Mouse (Mus musculus) limb, embryonic 12.5 days (tissue): Measurements from ENCODE around the gene Tubg1. TPM values are rescaled to one million over a fixed set of nuclear protein-coding genes. Genes with fewer than 3 reads are reported as not detected.

Source experiments
- ATAC-seq: fragments of 200-750 bp; cut with Nextera tagmentation; 2 replicates; pipeline ENCODE4 v1.8.0; 2017; ENCODE audit warnings: low read depth, moderate TSS enrichment; ENCODE audit not compliant: insufficient number of reproducible peaks, insufficient read depth, low FRiP score, low TSS enrichment
- H3K27ac ChIP-seq: fragments of 300-500 bp; sonication (generic); 2 replicates; pipeline ENCODE4 v1.5.1; 2016; ENCODE audit warnings: mild to moderate bottlenecking, moderate library complexity
- H3K27me3 ChIP-seq: fragments of 300-500 bp; sonication (generic); 2 replicates; pipeline ENCODE4 v1.6.1; 2016; ENCODE audit warnings: mild to moderate bottlenecking, moderate library complexity
- H3K36me3 ChIP-seq: fragments of 300-500 bp; sonication (generic); 2 replicates; pipeline ENCODE4 v1.6.1; 2016; ENCODE audit warnings: mild to moderate bottlenecking, moderate library complexity
- H3K4me1 ChIP-seq: fragments of 300-500 bp; sonication (generic); replicated peaks from 2 replicates; pipeline ENCODE4 v1.6.1; 2016
- H3K4me2 ChIP-seq: fragments of 300-500 bp; sonication (generic); 2 replicates; pipeline ENCODE4 v1.6.1; 2016; ENCODE audit warnings: mild to moderate bottlenecking, moderate library complexity
- H3K4me3 ChIP-seq: fragments of 300-500 bp; sonication (generic); replicated peaks from 2 replicates; pipeline ENCODE4 v1.5.1; 2016; ENCODE audit warnings: mild to moderate bottlenecking
- H3K9ac ChIP-seq: fragments of 300-500 bp; sonication (generic); replicated peaks from 2 replicates; pipeline ENCODE4 v1.6.1; 2016; ENCODE audit warnings: mild to moderate bottlenecking, moderate library complexity
- H3K9me3 ChIP-seq: fragments of 300-500 bp; sonication (generic); 2 replicates; pipeline ENCODE4 v1.6.1; 2016; ENCODE audit warnings: mild to moderate bottlenecking, moderate library complexity
- WGBS: fragments of 180-500 bp; shearing (Covaris S2); methylation state at CpG from one replicate; pipeline ENCODE4 v1.1.7; 2016; 5-methylcytosine and 5-hydroxymethylcytosine counted together
- microRNA-seq: library from miRNA; unstranded; fragments of <30 nt; microRNA quantifications from one replicate; pipeline ENCODE4, GENCODE M21; 2017
- polyA plus RNA-seq: library from polyadenylated mRNA; unstranded; fragments of >200 nt; fragmentation: Nextera tagmentation; extraction: Ambion mirVana; gene quantifications from 2 replicates; pipeline ENCODE4 v1.2.1, GENCODE M21; 2016

Tubg1 gene
- polyA plus RNA-seq, 1 experiment from 2014 or later = 90.7 TPM

GRCm38 (mm10) chr11:101173631-101174388 lies 54.1 kb downstream of the Tubg1 start:
- Histone ChIP-seq H3K36me3 (no peaks in the 10 kb centered on the region), H3K4me1 (peaks cover 67% of the 10 kb centered on the region), H3K9me3 (no peaks in the 10 kb centered on the region), H3K4me2 (peak overlapping the region; percentile 71), H3K4me3 (peak overlapping the region; percentile 36), H3K27ac (no peak overlapping the region), H3K9ac (peak overlapping the region; percentile 48; the same call in 1 of the 2 replicates), H3K27me3 (peaks cover 87% of the 10 kb centered on the region)
- ATAC-seq = peak; percentile 52
- under 1% methylated on average over 61 of the region's 61 CpGs for WGBS

DNA sequence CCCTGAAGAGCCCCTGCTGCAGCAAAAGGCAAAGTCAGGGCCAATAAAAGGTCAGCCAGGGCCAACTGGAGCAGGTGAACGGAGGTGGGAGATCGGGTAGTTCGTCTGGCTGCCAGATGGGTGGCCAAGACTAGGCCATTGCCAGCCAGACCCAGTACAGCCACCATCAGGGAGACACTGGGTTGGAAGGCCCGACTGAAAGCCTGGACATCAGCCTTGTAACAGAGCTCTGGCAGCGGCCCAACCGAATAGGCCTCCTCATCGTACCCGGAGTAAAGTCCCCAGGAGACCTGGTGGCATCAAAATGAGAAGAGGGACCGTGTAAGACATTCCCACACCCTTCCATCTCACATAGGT lies 54.6 kb downstream of the Tubg1 start:
- ATAC-seq = no peak
- Histone ChIP-seq H3K4me1 (peaks cover 61% of the 10 kb centered on the region), H3K4me3 (peak overlapping the region; percentile 36), H3K9me3 (no peaks in the 10 kb centered on the region), H3K4me2 (peak overlapping the region; percentile 71), H3K27ac (no peak overlapping the region), H3K36me3 (no peaks in the 10 kb centered on the region), H3K9ac (peak overlapping the region; percentile 48; the same call in 1 of the 2 replicates), H3K27me3 (peaks cover 87% of the 10 kb centered on the region)
- 29% methylated on average over 9 of the region's 9 CpGs for WGBS

DNA sequence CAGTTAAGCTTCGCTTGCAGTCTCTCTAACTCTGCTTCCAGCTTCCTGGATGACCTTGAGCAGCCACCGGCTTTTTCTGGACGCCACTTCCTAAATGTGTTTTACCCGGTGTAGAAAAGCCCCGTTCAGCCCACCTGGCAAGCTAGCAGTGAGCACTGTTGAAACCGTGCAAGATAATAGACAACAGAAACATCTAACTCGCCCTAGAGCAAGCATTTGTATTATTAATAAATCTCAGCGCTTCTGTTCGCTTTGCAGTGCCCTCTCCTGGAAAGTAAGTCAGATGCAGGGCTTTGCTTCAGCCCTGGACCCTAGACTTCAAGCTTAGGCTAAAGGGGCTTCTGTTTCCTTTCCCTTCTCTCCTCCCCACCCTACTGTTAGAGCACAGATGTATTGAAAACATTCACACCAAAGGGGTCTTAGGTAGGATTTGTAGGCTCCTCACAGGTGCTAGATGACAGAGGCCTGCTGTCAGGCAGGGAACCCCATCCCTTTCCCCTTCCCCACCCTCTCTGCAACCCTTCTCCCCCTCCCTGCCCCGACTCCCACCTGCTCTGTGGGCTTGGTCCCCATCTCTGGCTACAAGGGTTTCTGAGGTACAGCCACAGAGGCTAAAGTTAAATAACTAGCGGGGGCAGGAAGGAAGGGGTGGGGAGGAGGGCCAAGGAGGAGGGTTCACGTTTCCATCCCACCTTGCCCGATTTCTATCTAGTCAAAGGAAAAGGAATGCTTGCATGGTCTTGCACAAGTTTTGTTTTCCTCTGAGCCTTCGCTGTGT lies 55.3 kb downstream of the Tubg1 start, which contains the start of gene Ccr10:
TSS of gene Ccr10 (minus strand) at position 593 of the 778 bp plus-strand sequence.
- H3K9ac ChIP-seq = 0 out of 2 replicates have a peak within 1 kb of the TSS, but pooled peaks have one; percentile 48
- no peak for ATAC-seq
- H3K4me1 ChIP-seq = peaks cover 54% of the 10 kb centered on the region
- H3K27ac ChIP-seq = no peak within 1 kb of the TSS
- peak within 1 kb of the TSS; percentile 71 for H3K4me2 ChIP-seq
- no peaks in the 10 kb centered on the region for H3K9me3 ChIP-seq
- 26% methylated on average over 14 of the region's 14 CpGs for WGBS
- peaks cover 84% of the 10 kb centered on the region for H3K27me3 ChIP-seq
- H3K36me3 ChIP-seq = no peaks in the 10 kb centered on the region
- H3K4me3 ChIP-seq = peak within 1 kb of the TSS; percentile 36

DNA sequence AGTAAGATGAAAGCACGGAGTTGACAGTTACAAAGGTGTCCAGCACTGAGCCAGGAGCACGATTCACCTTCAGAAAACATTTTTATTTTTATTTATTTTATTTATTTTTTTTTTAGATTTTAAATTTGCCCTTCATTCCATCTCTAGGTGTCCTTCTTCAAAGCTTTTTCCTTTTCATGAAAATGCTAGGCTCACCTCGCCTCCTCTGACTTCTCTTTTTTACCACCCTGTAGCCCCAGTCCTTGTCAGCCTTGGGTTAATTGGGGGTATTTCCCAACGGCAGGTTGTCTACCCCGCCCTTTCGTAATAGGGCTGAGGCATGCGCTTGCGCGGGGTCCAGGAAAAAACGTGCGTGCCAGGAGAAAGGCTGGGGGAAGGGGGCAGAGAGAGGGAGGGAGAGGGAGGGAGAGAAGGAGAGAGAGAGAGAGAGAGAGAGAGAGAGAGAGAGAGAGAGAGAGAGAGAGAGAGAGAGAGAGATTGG lies 55.9 kb downstream of the Tubg1 start:
- H3K27ac ChIP-seq = no peak overlapping the region
- no peak overlapping the region for H3K9ac ChIP-seq
- ATAC-seq = no peak
- H3K4me3 ChIP-seq = peak overlapping the region; percentile 34
- peaks cover 48% of the 10 kb centered on the region for H3K4me1 ChIP-seq
- WGBS = 10% methylated on average over 11 of the region's 11 CpGs
- H3K4me2 ChIP-seq = peak overlapping the region; percentile 54
- no peaks in the 10 kb centered on the region for H3K9me3 ChIP-seq
- H3K27me3 ChIP-seq = peaks cover 82% of the 10 kb centered on the region
- H3K36me3 ChIP-seq = no peaks in the 10 kb centered on the region

Small RNA genes lying within 50 kb of the gene (microRNA-seq; reads per million reads assigned to microRNA genes)
- not detected for gene Gm27626

Other genes with a start within 250 kb of the Tubg1 start
- gene Stat3, start 180.4 kb upstream of the Tubg1 start, polyA plus RNA-seq = 40.5 and 40.8 TPM in 2 replicates
- gene Cavin1, start 149.1 kb upstream of the Tubg1 start, polyA plus RNA-seq = 38.4 and 48.2 TPM in 2 replicates
- 26.9 and 29.4 TPM in 2 replicates for gene Atp6v0a1, start 110.5 kb upstream of the Tubg1 start, polyA plus RNA-seq
- 8.0 and 8.1 TPM in 2 replicates for gene Naglu, start 49.9 kb upstream of the Tubg1 start, polyA plus RNA-seq
- gene Hsd17b1, start 41.5 kb upstream of the Tubg1 start, polyA plus RNA-seq = not detected in 2 replicates
- gene Coasy, start 37.4 kb upstream of the Tubg1 start, polyA plus RNA-seq = 43.6 and 46.5 TPM in 2 replicates
- gene Mlx, start 32.7 kb upstream of the Tubg1 start, polyA plus RNA-seq = 40.4 and 43.1 TPM in 2 replicates
- 54.3 and 55.7 TPM in 2 replicates for gene Psmc3ip, start 24.5 kb upstream of the Tubg1 start, polyA plus RNA-seq
- 18.8 and 19.1 TPM in 2 replicates for gene Retreg3, start within 50 bp of the Tubg1 start, polyA plus RNA-seq
- gene Tubg2, start 36.0 kb downstream of the Tubg1 start, polyA plus RNA-seq = 6.3 and 6.4 TPM in 2 replicates
- 0.24 and 0.27 TPM in 2 replicates for gene Cntnap1, start 50.6 kb downstream of the Tubg1 start, polyA plus RNA-seq
- 5.3 and 7.0 TPM in 2 replicates for gene Plekhh3, start 51.4 kb downstream of the Tubg1 start, polyA plus RNA-seq
- 0.24 TPM in 1 of 2 replicates, not detected in the other for gene Ccr10, start 55.5 kb downstream of the Tubg1 start, polyA plus RNA-seq
- gene Ezh1, start 106.5 kb downstream of the Tubg1 start, polyA plus RNA-seq = 14.2 and 16.4 TPM in 2 replicates
- gene Ramp2, start 126.1 kb downstream of the Tubg1 start, polyA plus RNA-seq = 53.0 and 61.5 TPM in 2 replicates
- 94.1 and 104 TPM in 2 replicates for gene Vps25, start 133.8 kb downstream of the Tubg1 start, polyA plus RNA-seq
- 9.4 and 12.4 TPM in 2 replicates for gene Wnk4, start 140.6 kb downstream of the Tubg1 start, polyA plus RNA-seq
- 1.0 and 1.6 TPM in 2 replicates for gene Cntd1, start 159.1 kb downstream of the Tubg1 start, polyA plus RNA-seq
- 193 and 204 TPM in 2 replicates for gene Coa3, start 159.2 kb downstream of the Tubg1 start, polyA plus RNA-seq
- gene Becn1, start 182.3 kb downstream of the Tubg1 start, polyA plus RNA-seq = 126 and 129 TPM in 2 replicates
- 154 and 167 TPM in 2 replicates for gene Psme3, start 196.3 kb downstream of the Tubg1 start, polyA plus RNA-seq
- 2.0 and 2.3 TPM in 2 replicates for gene Aoc2, start 205.1 kb downstream of the Tubg1 start, polyA plus RNA-seq
- gene Aoc3, start 210.7 kb downstream of the Tubg1 start, polyA plus RNA-seq = 0.05 TPM in 1 of 2 replicates, not detected in the other
- gene G6pc, start 247.6 kb downstream of the Tubg1 start, polyA plus RNA-seq = not detected in 2 replicates